Mouse (Mus musculus) bone marrow, adult 2 months (tissue): ENCODE results near the gene Rhbdf2. TPM values are rescaled to one million over a fixed set of nuclear protein-coding genes. Genes with fewer than 3 reads are reported as not detected.

ENCODE experiments used
- H3K27ac ChIP-seq: fragments of 200-500 bp; 2 replicates; pipeline ENCODE4 v1.5.1; 2012; ENCODE audit warnings: low read depth, mild to moderate bottlenecking, control low read depth, inconsistent platforms, low read length; ENCODE audit not compliant: control insufficient read depth, poor library complexity, insufficient read depth
- H3K4me1 ChIP-seq: fragments of 200-500 bp; 2 replicates; pipeline ENCODE4 v1.6.1; 2011; ENCODE audit warnings: low read length; ENCODE audit not compliant: control insufficient read depth, insufficient read depth
- H3K4me3 ChIP-seq: fragments of 200-500 bp; replicated peaks from 2 replicates; pipeline ENCODE3; 2011; ENCODE audit warnings: mild to moderate bottlenecking, low read depth, low read length, control low read depth; ENCODE audit not compliant: control insufficient read depth
- CTCF ChIP-seq: fragments of 200-500 bp; IDR thresholded peaks from 2 replicates; pipeline ENCODE4 v1.5.1; 2011; ENCODE audit warnings: low read length, control low read depth; ENCODE audit not compliant: control insufficient read depth, insufficient read depth
- POLR2A ChIP-seq: fragments of 200-500 bp; IDR thresholded peaks from 2 replicates; pipeline ENCODE4 v1.6.1; 2011; ENCODE audit warnings: low read depth, mild to moderate bottlenecking, control low read depth, low read length, borderline replicate concordance; ENCODE audit not compliant: control insufficient read depth
- WGBS: fragments of 180-500 bp; shearing (Covaris S2); methylation state at CpG from one replicate; pipeline ENCODE4 v1.1.7; 2018; 5-methylcytosine and 5-hydroxymethylcytosine counted together
- polyA plus RNA-seq: library from polyadenylated mRNA; stranded (reverse); fragments of >200 nt; gene quantifications from 2 replicates; pipeline ENCODE4 v1.2.4, GENCODE M21; 2011; ENCODE audit warnings: low replicate concordance; ENCODE audit not compliant: missing spikeins, insufficient read depth, insufficient read length

Gene Rhbdf2
- polyA plus RNA-seq, 1 experiment, result 51.1 TPM

GRCm38 (mm10) chr11:116550748-116551147 is 76.1 kb downstream of the Rhbdf2 start:
- H3K27ac ChIP-seq, result no peak overlapping the region
- H3K4me3 ChIP-seq, result no peak overlapping the region
- H3K4me1 ChIP-seq, result peaks cover 6% of the 10 kb centered on the region; the same call in 1 of the 2 replicates
- TF ChIP-seq CTCF, result no peak
- TF ChIP-seq POLR2A, result no peak
- WGBS, result 73% methylated on average over 7 of the region's 7 CpGs

- Histone ChIP-seq H3K4me3 (no peak overlapping the region), H3K27ac (peak overlapping the region; percentile 63), H3K4me1 (peaks cover 6% of the 10 kb centered on the region; the same call in 1 of the 2 replicates)
- WGBS, result 44% methylated on average over 11 of the region's 11 CpGs
- no peak for TF ChIP-seq CTCF
- TF ChIP-seq POLR2A, result no peak
These were observed 77.4 kb downstream of the Rhbdf2 start for GRCm38 (mm10) chr11:116549273-116550038.

- peak overlapping the region; percentile 2 for H3K4me3 ChIP-seq
- WGBS, result 87% methylated on average over 9 of the region's 9 CpGs
- TF ChIP-seq CTCF (no peak), POLR2A (no peak)
- peaks cover 6% of the 10 kb centered on the region; the same call in 1 of the 2 replicates for H3K4me1 ChIP-seq
- peak overlapping the region; percentile 37 for H3K27ac ChIP-seq
These were observed 78.0 kb downstream of the Rhbdf2 start for GRCm38 (mm10) chr11:116548780-116549179.

Other genes with a start within 250 kb of the Rhbdf2 start
- 14.2 and 14.5 TPM in 2 replicates for gene Rnf157, start 214.0 kb downstream of the Rhbdf2 start, polyA plus RNA-seq
- gene Ubald2, start 192.9 kb downstream of the Rhbdf2 start, polyA plus RNA-seq, result 157 and 172 TPM in 2 replicates
- gene Qrich2, start 160.8 kb downstream of the Rhbdf2 start, polyA plus RNA-seq, result not detected in 2 replicates
- gene Prpsap1, start 132.8 kb downstream of the Rhbdf2 start, polyA plus RNA-seq, result 20.1 and 41.9 TPM in 2 replicates
- 31.3 and 31.7 TPM in 2 replicates for gene Sphk1, start 96.1 kb downstream of the Rhbdf2 start, polyA plus RNA-seq
- 90.9 and 133 TPM in 2 replicates for gene Ube2o, start 45.6 kb downstream of the Rhbdf2 start, polyA plus RNA-seq
- gene Aanat, start 40.6 kb downstream of the Rhbdf2 start, polyA plus RNA-seq, result not detected in 2 replicates
- not detected in 2 replicates for gene Prcd, start 26.5 kb upstream of the Rhbdf2 start, polyA plus RNA-seq
- 2.6 and 3.4 TPM in 2 replicates for gene Cygb, start 27.3 kb upstream of the Rhbdf2 start, polyA plus RNA-seq
- not detected in 2 replicates for gene St6galnac1, start 148.5 kb upstream of the Rhbdf2 start, polyA plus RNA-seq
- 1.7 and 6.6 TPM in 2 replicates for gene Mxra7, start 201.0 kb upstream of the Rhbdf2 start, polyA plus RNA-seq
- 21.3 and 52.9 TPM in 2 replicates for gene Mettl23, start 216.3 kb upstream of the Rhbdf2 start, polyA plus RNA-seq
- 17.3 and 41.8 TPM in 2 replicates for gene Jmjd6, start 216.4 kb upstream of the Rhbdf2 start, polyA plus RNA-seq
- 6.2 and 26.4 TPM in 2 replicates for gene Mfsd11, start 225.4 kb upstream of the Rhbdf2 start, polyA plus RNA-seq
- 438 and 524 TPM in 2 replicates for gene Srsf2, start 226.1 kb upstream of the Rhbdf2 start, polyA plus RNA-seq